Mouse (Mus musculus) brain, embryonic 14.5 days (tissue): ENCODE results near the gene Ddc. TPM values are rescaled to one million over a fixed set of nuclear protein-coding genes. Genes with fewer than 3 reads are reported as not detected.
A peak's percentile ranks its signal among the peaks of the same experiment; 100 is the strongest.

Source experiments
- DNase-seq: peaks from one replicate; pipeline ENCODE4 v3.0.0-alpha.2; 2011; ENCODE audit warnings: low read depth
- CTCF ChIP-seq: fragments of 200-500 bp; IDR thresholded peaks from 2 replicates; pipeline ENCODE4 v1.5.1; 2012; ENCODE audit warnings: inconsistent platforms, mild to moderate bottlenecking, moderate library complexity, borderline replicate concordance; ENCODE audit not compliant: insufficient read depth, insufficient read length; ENCODE audit errors: extremely low read depth
- POLR2A ChIP-seq: fragments of 200-500 bp; IDR thresholded peaks from 2 replicates; pipeline ENCODE4 v1.6.1; 2012; ENCODE audit warnings: mild to moderate bottlenecking, inconsistent platforms, borderline replicate concordance; ENCODE audit not compliant: poor library complexity, insufficient read depth, insufficient read length, severe bottlenecking; ENCODE audit errors: extremely low read depth
- polyA plus RNA-seq: library from polyadenylated mRNA; depleted of rRNA; stranded (reverse); fragments of >200 nt; gene quantifications from 2 replicates; pipeline ENCODE4 v1.2.3, GENCODE M21; 2012

The Ddc gene
- polyA plus RNA-seq, 1 experiment, result 13.8 TPM

DNA sequence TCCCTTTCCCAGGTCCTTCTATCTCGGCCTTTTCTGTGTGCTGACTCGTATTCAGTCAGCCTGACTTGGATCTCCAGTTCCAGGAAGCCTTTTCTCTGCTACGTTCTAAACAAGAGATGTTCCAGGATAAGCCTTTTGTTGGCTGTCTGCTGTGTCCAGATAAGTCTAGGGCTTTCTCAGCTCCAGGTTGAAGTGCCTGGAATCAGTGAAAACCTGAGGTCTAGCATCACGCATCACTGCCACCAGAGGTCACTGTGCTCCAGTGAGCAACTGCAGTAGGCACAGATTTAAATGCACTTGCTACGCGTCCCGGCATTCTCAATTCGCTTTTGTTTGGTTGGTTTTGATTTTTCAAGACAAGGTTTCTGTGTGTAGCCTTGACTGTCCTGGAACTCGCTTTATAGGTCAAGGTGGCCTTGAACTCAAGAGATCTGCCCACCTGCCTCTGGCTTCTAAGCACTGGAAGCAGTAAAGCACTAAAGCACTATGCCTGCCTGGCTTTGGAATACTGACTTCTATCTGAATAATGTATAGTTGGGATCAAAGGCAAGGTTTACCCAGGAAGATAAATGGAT is 86.0 kb downstream of the Ddc start:
- DNase-seq, result peak; percentile 93
- peak; percentile 95 for TF ChIP-seq CTCF
- TF ChIP-seq POLR2A, result no peak

- peak; percentile 78 for DNase-seq
- no peak for TF ChIP-seq CTCF
- no peak for TF ChIP-seq POLR2A
These were observed 88.4 kb downstream of the Ddc start for GRCm38 (mm10) chr11:11809404-11810175.

GRCm38 (mm10) chr11:11808820-11809403 is 89.0 kb downstream of the Ddc start, which contains the start of gene Fignl1:
Fignl1 (minus strand) TSS chr11:11808962.
- TF ChIP-seq POLR2A, result peak; percentile 34; the same call in 1 of the 2 replicates
- peak; percentile 53 for TF ChIP-seq CTCF
- DNase-seq, result peak; percentile 98

- no peak for DNase-seq
- TF ChIP-seq CTCF (no peak), POLR2A (no peak)
These were observed 89.7 kb downstream of the Ddc start for GRCm38 (mm10) chr11:11808035-11808819.

DNA sequence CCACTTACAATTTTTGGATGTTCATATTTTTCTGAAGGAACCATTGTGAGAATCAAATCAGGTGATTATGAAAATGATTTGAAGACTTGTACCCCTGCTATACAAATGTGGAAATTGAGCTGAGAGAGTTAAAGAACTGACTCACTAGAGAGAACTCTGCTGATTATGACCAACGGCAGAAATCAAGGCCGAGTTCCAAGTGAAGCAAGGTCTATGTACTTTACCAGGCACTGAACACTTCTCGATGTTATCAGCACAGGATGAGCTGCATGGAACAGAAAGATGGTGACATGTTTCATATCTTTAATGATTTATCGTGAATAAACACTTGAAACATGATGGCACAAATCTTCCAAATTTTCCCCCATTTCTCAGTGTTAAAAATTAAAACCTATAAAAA is 92.0 kb downstream of the Ddc start:
- DNase-seq, result no peak
- TF ChIP-seq POLR2A, result no peak
- TF ChIP-seq CTCF, result no peak

- TF ChIP-seq CTCF, result no peak
- no peak for TF ChIP-seq POLR2A
- no peak for DNase-seq
These were observed 93.5 kb downstream of the Ddc start for GRCm38 (mm10) chr11:11804421-11804820.

- TF ChIP-seq POLR2A (no peak), CTCF (no peak)
These were observed 96.9 kb downstream of the Ddc start for GRCm38 (mm10) chr11:11801067-11801466.

GRCm38 (mm10) chr11:11800304-11800703 is 97.6 kb downstream of the Ddc start:
- no peak for TF ChIP-seq CTCF
- DNase-seq, result no peak

More at GRCm38 (mm10) chr11:11801067-11801466, 96.9 kb downstream of the Ddc start:
- no peak for DNase-seq

DNA sequence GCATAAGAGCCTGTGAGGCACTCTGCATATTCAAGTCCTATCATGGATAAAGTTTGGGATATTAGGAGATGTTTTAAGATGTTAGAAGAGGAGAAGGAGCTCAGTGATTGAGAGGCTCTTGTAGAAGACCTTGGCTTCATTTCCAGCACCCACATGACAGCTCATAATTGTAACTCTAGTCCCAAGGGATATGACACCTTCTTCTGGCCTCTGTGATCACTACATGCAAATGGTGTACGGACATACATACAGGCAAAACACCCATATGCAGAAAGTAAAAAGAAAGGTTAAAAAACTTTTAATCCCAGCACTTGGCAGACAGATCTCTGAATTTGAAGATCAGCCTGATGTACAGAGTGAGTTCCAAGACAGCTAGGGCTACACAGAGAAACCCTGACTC is 99.3 kb downstream of the Ddc start:
- TF ChIP-seq CTCF (no peak), POLR2A (no peak)
- no peak for DNase-seq

GRCm38 (mm10) chr11:11794626-11795025 is 103.3 kb downstream of the Ddc start:
- no peak for TF ChIP-seq POLR2A
- TF ChIP-seq CTCF, result no peak
- no peak for DNase-seq

DNA sequence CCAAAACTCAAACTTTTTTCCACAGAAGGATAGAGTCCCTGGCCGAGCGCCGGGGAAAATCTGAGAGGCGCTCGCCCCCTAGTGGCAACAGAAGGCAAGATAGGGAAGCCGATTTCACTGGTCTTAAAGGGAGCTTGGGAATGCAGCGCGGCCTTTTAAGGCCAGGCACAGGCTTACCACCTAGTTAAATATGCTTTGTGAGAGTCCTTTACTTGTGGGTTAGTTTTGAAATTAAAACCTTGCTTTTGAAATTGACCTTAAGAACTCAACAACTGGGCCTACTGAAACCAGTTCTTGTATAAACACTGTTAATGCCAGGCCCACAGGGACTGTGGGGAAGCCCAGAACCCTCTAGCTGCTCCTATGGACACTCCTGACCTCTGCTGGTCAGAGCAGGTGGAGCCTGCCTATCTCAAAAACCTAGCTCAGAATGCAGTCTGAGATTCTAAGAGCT is 109.4 kb downstream of the Ddc start:
- TF ChIP-seq CTCF, result peak; percentile 97
- no peak for TF ChIP-seq POLR2A

DNA sequence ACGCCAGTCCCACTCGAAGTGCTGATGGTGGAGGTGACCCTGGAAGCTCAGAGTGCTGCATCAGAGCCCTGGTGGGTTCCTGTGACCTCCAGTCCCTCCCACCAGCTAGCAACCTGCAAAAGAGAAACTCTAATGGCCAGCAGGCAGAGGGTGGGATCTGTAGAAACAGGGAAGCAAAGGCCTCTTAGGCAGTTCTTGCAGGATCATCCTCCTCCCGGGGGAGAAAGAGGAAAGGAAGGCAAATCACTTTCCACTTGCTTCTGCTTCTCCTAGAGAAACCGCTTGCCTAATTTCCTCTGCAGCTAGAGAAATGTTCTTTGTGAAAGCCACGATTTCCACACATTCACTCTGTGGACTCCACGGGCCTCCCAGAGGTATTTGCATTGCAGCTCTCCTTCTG is 112.5 kb downstream of the Ddc start:
- DNase-seq, result no peak
- TF ChIP-seq CTCF (no peak), POLR2A (no peak)

More for the DNA sequence above, 109.4 kb downstream of the Ddc start:
- DNase-seq, result peak; percentile 88

- TF ChIP-seq CTCF (no peak), POLR2A (no peak)
- DNase-seq, result no peak
These were observed 116.2 kb downstream of the Ddc start for GRCm38 (mm10) chr11:11781728-11782127.

DNA sequence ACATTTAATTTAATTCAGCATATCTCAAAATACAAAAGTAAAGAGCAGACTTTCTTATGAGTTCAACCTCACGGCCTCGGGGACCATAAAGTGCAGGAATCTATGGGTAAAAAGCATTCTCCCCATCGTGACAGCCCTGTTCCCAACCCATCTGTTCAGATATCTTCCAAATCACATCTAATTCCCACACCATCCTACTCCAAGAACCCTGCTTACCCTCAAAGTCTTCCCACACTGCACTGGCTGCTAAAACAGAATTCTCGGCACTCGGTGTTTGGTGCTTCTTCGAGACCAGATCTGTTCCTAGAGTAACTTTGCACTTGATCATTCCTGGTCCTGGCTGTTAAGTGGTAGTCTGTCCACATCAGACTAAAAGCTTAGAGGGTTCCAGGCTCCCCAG is 119.6 kb downstream of the Ddc start:
- no peak for DNase-seq
- TF ChIP-seq POLR2A (no peak), CTCF (no peak)

GRCm38 (mm10) chr11:11777796-11778195 is 120.1 kb downstream of the Ddc start:
- TF ChIP-seq POLR2A, result no peak
- no peak for TF ChIP-seq CTCF
- no peak for DNase-seq
